Mouse (Mus musculus) ES-E14 (cell line): ENCODE data around the gene Ccdc110. TPM values are rescaled to one million over a fixed set of nuclear protein-coding genes. Genes with fewer than 3 reads are reported as not detected.

Experiments used
- DNase-seq: peaks from one replicate; pipeline ENCODE4 v3.0.0-alpha.2; 2013; ENCODE audit warnings: low read depth, low spot score
- H3K27ac ChIP-seq: 2 replicates; pipeline ENCODE4 v1.5.1; 2012; ENCODE audit warnings: low read depth, mild to moderate bottlenecking, low read length, moderate library complexity, mixed read lengths; ENCODE audit not compliant: poor library complexity, insufficient read depth, severe bottlenecking
- H3K36me3 ChIP-seq: 2 replicates; pipeline ENCODE4 v1.6.1; 2012; ENCODE audit warnings: mild to moderate bottlenecking, low read length, moderate library complexity, mixed read lengths; ENCODE audit not compliant: control insufficient read depth, poor library complexity, insufficient read depth, severe bottlenecking
- H3K4me1 ChIP-seq, 2 experiments: fragments of 150-350 bp in 1 of 2; sonication (generic) in 1 of 2; 2 replicates each; pipeline ENCODE4 v1.6.1; 2012; ENCODE audit warnings: low read length in 2 of 2, mild to moderate bottlenecking in 1 of 2, mixed read lengths in 1 of 2; ENCODE audit not compliant: control insufficient read depth in 2 of 2, insufficient read depth in 2 of 2, poor library complexity in 1 of 2
- H3K4me3 ChIP-seq, 2 experiments: fragments of 150-350 bp in 1 of 2; sonication (generic) in 1 of 2; 2 replicates each; pipeline ENCODE4 v1.5.1; 2012; ENCODE audit warnings: low read length in 2 of 2, low read depth in 1 of 2, mild to moderate bottlenecking in 1 of 2, mixed read lengths in 1 of 2; ENCODE audit not compliant: insufficient read depth in 1 of 2, poor library complexity in 1 of 2, severe bottlenecking in 1 of 2
- H3K9ac ChIP-seq: 2 replicates; pipeline ENCODE4 v1.6.1; 2012; ENCODE audit warnings: low read depth, mild to moderate bottlenecking, low read length, mixed read lengths; ENCODE audit not compliant: poor library complexity, insufficient read depth, severe bottlenecking
- H3K9me3 ChIP-seq: fragments of 150-350 bp; sonication (generic); 2 replicates; pipeline ENCODE4 v1.6.1; 2012; ENCODE audit warnings: low read depth, mild to moderate bottlenecking, low read length; ENCODE audit not compliant: control insufficient read depth, insufficient read depth
- CHD2 ChIP-seq: IDR thresholded peaks from 2 replicates; pipeline ENCODE4 v1.6.1; 2014; ENCODE audit warnings: mild to moderate bottlenecking, low read depth, low read length, inconsistent platforms
- HCFC1 ChIP-seq: IDR thresholded peaks from 2 replicates; pipeline ENCODE4 v1.6.1; 2012; ENCODE audit warnings: low read length, inconsistent platforms, borderline replicate concordance; ENCODE audit not compliant: insufficient read depth
- MAFK ChIP-seq: IDR thresholded peaks from 2 replicates; pipeline ENCODE4 v1.6.1; 2014; ENCODE audit warnings: mild to moderate bottlenecking, low read depth, low read length, inconsistent platforms; ENCODE audit not compliant: insufficient read depth
- ZC3H11A ChIP-seq: IDR thresholded peaks from 2 replicates; pipeline ENCODE4 v1.6.1; 2012; ENCODE audit warnings: low read depth, mild to moderate bottlenecking, inconsistent platforms, low read length, borderline replicate concordance
- ZNF384 ChIP-seq: IDR thresholded peaks from 2 replicates; pipeline ENCODE4 v1.6.1; 2012; ENCODE audit warnings: low read depth, low read length, inconsistent platforms
- in situ Hi-C, 2 experiments: fragments of 600-800 bp; cut with MboI; formaldehyde crosslinking; loops; one replicate each; pipeline ENCODE4 v1.15.1; 2025; ENCODE audit warnings: low sequenced_read_pairs in 2 of 2, inconsistent platforms in 1 of 2; ENCODE audit not compliant: unreplicated experiment in 2 of 2
- total RNA-seq: library from RNA; depleted of rRNA; stranded (reverse); fragments of 300-350 nt; gene quantifications from 2 replicates; pipeline ENCODE4 v1.2.3, GENCODE M21; 2012

Ccdc110 gene
- total RNA-seq, 1 experiment: not detected

- TF ChIP-seq ZC3H11A (no peak), MAFK (no peak), CHD2 (no peak), HCFC1 (no peak), ZNF384 (no peak)
- H3K36me3 ChIP-seq: no peaks in the 10 kb centered on the region
- no peaks in the 10 kb centered on the region for H3K9me3 ChIP-seq
- no peak overlapping the region for H3K27ac ChIP-seq
- no peak overlapping the region for H3K9ac ChIP-seq
- no peak for DNase-seq
- H3K4me1 ChIP-seq: no peaks in the 10 kb centered on the region
- no peak overlapping the region for H3K4me3 ChIP-seq
- in situ Hi-C loops: no loop called here
Measured at GRCm38 (mm10) chr8:45899783-45900182, 34.6 kb upstream of the Ccdc110 start.

DNA sequence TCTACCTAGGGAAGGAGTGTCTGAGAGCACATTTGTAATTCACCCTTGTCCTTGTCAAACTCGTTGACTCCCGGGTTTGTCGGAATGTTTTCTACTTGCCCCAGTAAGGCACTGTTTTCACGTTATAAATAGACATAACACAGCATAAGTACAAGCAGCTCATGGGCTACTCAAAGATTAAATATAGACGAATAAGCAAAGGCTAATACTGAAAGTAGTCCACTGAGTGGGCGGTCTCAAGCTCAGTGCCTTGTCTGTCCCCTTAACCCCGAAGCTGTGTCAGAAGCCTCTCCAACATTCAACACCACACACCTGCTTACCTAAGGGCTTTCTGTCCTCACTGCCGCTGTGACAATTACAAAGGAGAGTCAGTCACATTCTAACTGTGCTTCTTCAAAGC, 32.8 kb upstream of the Ccdc110 start:
- in situ Hi-C loops: no loop called here
- H3K9me3 ChIP-seq: no peaks in the 10 kb centered on the region
- no peak for DNase-seq
- H3K27ac ChIP-seq: no peak overlapping the region
- H3K9ac ChIP-seq: no peak overlapping the region
- no peaks in the 10 kb centered on the region for H3K4me1 ChIP-seq
- TF ChIP-seq MAFK: no peak
- TF ChIP-seq CHD2: no peak
- no peak for TF ChIP-seq HCFC1
- TF ChIP-seq ZNF384: no peak
- no peak overlapping the region for H3K4me3 ChIP-seq
- no peaks in the 10 kb centered on the region for H3K36me3 ChIP-seq

- Histone ChIP-seq H3K27ac (no peak overlapping the region), H3K9me3 (no peaks in the 10 kb centered on the region), H3K4me3 (no peak overlapping the region), H3K36me3 (no peaks in the 10 kb centered on the region), H3K4me1 (no peaks in the 10 kb centered on the region), H3K9ac (no peak overlapping the region)
- in situ Hi-C loops: no loop called here
- no peak for TF ChIP-seq ZC3H11A
- DNase-seq: no peak
Measured at GRCm38 (mm10) chr8:45903659-45904058, 30.8 kb upstream of the Ccdc110 start.

- Histone ChIP-seq H3K36me3 (no peaks in the 10 kb centered on the region), H3K9ac (no peak overlapping the region), H3K27ac (no peak overlapping the region), H3K9me3 (no peaks in the 10 kb centered on the region), H3K4me1 (no peaks in the 10 kb centered on the region), H3K4me3 (no peak overlapping the region)
- DNase-seq: no peak
- TF ChIP-seq MAFK (no peak), ZNF384 (no peak), ZC3H11A (no peak), HCFC1 (no peak), CHD2 (no peak)
- in situ Hi-C loops: no loop called here
Measured at GRCm38 (mm10) chr8:45905591-45906250, 28.7 kb upstream of the Ccdc110 start.

- in situ Hi-C loops: no loop called here
- H3K27ac ChIP-seq: no peak overlapping the region
Measured at GRCm38 (mm10) chr8:45906251-45906619, 28.2 kb upstream of the Ccdc110 start.

More at GRCm38 (mm10) chr8:45906251-45906619, 28.2 kb upstream of the Ccdc110 start:
- TF ChIP-seq ZNF384 (no peak), HCFC1 (no peak), ZC3H11A (no peak), CHD2 (no peak), MAFK (no peak)
- Histone ChIP-seq H3K9me3 (no peaks in the 10 kb centered on the region), H3K9ac (no peak overlapping the region), H3K4me3 (no peak overlapping the region), H3K4me1 (no peaks in the 10 kb centered on the region), H3K36me3 (no peaks in the 10 kb centered on the region)
- DNase-seq: no peak
